Mouse (Mus musculus) right cerebral cortex, postnatal 10 days (tissue): ENCODE data around the gene Crk.
"Not testable (repeated sequence)": the region's sequence is repeated elsewhere in the genome, so short reads cannot be mapped to it uniquely, and the experiment has no call there.

Source experiments
- DNase-seq, 2 experiments: peaks; one replicate each; pipeline ENCODE4 v3.0.0; 2021; ENCODE audit warnings: low spot score in 2 of 2

The Crk gene

DNA sequence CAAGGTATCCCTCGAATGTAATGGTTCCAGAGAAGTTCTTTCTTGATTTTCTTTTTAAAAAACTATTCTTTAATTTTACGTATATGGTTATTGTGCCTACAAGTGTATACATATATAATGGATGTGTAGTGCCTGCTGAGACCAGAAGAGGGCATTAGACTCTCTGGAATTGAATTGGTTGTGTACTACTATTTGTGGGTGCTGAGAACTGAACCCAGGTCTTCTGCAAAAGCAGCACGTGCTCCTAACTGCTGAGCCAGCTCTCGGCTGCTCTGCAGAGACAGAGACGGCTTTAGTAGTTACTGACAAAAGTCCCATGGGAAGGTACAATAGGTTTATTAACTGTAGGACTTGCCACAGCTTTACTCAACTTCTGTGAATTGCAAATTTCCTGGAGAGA, 5.4 kb downstream of the Crk start:
- no peak for DNase-seq

GRCm38 (mm10) chr11:75684956-75685355, 5.9 kb downstream of the Crk start:
- no peak for DNase-seq

DNA sequence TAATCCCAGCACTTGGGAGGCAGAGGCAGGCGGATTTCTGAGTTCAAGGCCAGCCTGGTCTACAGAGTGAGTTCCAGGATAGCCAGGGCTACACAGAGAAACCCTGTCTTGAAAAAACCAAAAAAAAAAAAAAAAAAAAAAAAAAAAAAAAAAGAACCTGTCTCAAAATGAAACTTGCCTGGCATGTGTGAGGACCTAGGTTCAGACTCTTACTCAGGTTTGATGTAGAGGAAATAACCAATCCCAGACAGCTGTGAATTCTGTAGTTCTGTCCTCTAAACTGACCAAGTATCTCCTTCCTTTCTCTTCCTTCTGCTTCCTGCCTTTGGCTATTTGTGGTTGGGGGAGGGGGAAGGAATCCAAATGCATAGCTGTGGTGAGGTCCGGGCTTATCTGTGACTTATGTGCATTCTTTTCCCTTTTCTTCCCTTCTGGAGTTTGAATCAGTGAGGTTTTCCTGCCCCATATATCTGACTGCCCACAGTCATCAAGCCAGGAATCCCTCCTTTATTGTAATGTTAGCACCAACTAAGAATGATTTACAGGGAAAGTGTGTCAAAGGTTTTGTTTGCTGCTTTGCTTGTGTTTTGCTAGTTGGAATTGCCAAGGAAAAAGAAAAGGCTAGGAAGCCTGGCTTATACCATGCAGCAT, 8.4 kb downstream of the Crk start:
- DNase-seq, result no peak

- DNase-seq, result no peak
Observed at GRCm38 (mm10) chr11:75688132-75688531, 9.1 kb downstream of the Crk start.

GRCm38 (mm10) chr11:75689977-75690376, 10.9 kb downstream of the Crk start:
- DNase-seq, result no peak

DNA sequence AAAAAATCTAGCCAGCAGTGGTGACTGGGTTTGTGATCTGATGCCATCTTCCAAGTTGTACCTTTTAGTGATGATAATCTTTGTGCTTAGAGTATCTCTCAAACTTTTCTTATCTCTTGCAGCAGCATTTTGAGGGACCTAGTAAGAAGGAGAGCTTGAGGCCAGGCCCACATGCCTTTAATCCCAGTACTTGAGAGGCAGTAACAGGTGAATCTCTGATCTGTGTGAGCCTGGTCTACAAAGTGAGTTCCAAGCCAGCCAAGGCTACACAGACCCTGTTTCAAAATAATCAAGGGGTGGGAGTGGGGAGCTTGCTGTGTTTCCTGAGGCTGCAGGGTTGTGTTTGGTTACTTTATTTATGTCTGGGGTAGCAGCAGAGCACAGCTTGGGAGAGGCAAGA, 12.0 kb downstream of the Crk start:
- no peak for DNase-seq

DNA sequence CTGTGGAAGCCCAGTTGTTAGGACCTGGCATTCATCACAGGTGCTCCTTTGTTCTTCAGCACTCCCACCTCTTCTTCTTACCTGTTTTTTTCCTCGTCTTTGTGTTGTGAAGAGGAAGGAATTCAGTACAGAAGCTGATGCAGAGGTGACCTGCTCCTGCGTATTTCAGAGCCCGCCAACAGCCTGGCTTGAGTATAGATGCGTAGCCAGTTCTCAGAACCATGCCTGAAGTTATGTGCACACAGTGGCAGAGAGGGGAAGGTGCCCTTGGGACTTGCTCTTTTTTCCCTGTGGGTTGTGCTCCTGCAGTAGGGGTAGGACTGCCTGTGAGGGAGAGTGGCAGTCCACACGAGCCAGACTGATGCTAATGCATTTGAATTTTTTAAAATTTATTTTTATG, 14.5 kb downstream of the Crk start:
- DNase-seq, result no peak

- DNase-seq, result not testable (repeated sequence)
Observed at GRCm38 (mm10) chr11:75697464-75697863, 18.4 kb downstream of the Crk start.

DNA sequence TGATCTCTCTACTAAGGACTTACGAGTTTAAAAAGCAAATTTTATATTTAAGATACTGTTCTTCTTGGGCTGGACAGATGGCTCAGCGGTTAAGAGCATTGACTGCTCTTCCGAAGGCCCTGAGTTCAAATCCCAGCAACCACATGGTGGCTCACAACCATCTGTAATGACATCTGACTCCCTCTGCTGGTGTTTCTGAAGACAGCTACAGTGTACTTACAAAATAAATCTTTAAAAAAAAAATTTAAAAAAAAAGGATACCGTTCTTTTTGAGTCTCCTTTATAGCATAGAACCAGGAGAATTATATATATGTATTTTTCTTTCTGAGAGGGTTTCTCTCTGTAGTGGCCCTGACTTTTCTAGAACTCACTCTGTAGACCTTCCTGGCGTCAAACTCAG, 21.5 kb downstream of the Crk start:
- no peak for DNase-seq

DNA sequence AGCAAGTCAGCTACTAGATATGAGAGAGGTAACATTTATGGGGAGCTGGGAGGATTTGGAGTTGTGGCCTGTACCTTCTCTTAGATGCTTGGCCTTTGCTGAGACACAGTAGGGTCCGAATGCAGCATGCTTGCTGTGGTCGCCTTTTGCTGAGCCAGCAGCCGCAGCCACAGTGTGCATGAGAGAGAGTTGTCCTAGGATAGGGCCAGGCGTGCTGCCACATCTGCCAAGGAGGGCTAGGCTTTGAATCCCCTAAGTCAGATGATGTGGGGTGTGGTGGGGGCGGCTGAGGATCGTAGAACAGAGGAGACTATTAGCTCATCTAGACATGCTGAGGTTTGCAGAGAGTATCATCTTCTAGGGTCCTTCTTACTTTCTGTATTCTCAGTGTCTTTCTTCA, 23.7 kb downstream of the Crk start:
- DNase-seq, result no peak

DNA sequence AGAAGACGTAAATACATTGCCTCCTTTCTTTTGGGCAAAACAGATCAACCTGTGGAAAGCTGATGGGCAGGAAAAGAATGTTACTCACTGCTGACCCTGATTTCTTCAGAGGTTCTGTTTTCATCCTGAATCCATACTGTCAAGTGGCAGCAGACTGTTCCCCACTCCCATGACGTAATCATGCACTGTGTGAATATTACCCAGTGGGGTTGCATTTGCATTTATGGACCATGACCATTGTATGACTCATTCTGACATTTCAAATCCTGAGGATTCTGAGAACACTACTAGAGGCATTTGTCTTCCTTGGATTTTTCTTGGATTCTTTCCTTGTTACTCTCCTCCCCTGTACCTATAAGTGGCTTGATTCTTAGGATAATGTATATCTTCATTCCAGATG, 24.7 kb downstream of the Crk start:
- DNase-seq, result no peak

GRCm38 (mm10) chr11:75713949-75714348, 34.9 kb downstream of the Crk start:
- DNase-seq, result no peak

- no peak for DNase-seq
Observed at GRCm38 (mm10) chr11:75715556-75715955, 36.5 kb downstream of the Crk start.

DNA sequence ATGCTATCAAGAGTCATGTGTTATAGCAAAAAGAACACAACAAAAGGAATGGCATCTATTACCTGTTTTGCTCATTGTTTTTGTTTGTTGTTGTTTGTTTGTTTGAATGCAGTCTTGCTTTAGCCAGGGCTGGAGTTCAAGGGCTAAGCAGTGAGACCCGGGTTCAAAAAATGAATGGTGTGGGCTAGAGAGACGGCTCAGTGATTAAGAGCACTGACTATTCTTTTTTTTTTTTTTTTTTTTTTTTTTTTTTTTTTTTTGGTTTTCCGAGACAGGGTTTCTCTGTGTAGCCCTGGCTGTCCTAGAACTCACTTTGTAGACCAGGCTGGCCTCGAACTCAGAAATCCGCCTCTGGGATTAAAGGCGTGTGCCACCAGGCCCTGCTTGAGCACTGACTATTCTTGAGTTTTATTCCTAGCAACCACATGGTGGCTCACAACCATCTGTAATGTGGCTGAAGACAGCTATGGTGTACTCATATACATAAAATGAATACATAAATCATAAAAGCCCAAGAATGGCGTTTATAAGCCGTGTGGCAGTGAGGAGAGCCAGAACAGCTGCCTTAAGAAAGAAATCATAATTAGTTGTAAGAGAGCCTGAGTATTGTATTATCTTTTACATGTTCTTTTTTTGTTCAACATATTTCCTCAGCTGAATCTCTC, 37.7 kb downstream of the Crk start:
- DNase-seq, result peak in 1 of 2 experiments; percentile 39

GRCm38 (mm10) chr11:75722339-75722738, 43.3 kb downstream of the Crk start:
- no peak for DNase-seq

- DNase-seq, result no peak
Observed at GRCm38 (mm10) chr11:75727168-75727567, 48.1 kb downstream of the Crk start.

DNA sequence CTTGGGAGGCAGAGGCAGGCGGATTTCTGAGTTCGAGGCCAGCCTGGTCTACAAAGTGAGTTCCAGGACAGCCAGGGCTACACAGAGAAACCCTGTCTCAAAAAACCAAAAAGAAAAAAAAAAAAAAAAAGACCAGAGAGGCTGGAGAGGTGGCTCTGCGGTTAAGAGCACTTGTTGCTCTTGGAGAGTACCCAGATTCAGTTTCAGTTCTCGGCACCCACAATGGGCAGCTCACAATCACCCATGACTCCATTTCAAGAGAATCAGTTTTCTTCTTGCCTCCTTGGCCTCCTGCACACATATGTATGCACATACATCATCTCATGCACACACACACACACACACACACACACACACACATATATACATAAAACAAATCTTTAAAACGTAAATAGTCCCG, 48.6 kb downstream of the Crk start:
- not testable (repeated sequence) for DNase-seq

GRCm38 (mm10) chr11:75732434-75733226, 53.6 kb downstream of the Crk start, which contains the start of gene Ywhae:
Gene Ywhae (plus strand): TSS chr11:75732869.
- DNase-seq, result peak; percentile 95 to 96

DNA sequence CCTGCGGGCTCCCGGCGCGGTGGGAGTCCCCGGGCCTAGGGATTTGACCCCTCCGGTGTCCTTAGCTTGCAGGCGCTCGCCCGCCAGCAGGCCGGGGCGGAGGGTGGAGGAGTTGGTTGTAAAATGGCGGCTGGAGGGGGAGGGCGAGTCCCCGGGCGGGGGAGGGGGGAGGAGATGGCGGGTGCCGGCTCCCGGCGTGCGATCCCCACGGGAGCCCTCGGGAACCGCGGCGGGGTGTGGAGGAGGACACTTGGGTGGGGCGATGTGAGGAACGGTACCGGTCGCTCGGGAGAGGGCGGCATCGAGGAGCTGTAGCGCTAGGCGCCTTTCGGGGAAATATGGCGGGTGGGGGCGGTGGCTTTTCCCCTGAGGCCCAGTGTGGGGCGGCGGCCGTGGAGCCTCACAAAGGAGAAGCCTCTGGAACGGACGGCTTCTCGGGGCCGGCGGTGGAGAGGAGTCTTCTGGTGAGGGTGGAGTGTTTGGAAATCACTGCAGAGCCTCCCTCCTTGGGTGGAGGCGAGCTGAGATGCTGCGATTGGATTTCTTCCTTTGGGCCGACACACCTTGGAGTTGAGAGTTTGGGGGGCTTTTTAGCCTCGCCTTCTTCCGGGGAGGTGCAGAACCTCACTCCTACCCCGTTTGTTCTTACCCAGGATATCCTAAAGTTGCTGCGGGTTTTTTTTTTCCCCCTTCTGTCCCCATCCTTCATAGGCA, 54.3 kb downstream of the Crk start:
- peak; percentile 69 to 73 for DNase-seq

DNA sequence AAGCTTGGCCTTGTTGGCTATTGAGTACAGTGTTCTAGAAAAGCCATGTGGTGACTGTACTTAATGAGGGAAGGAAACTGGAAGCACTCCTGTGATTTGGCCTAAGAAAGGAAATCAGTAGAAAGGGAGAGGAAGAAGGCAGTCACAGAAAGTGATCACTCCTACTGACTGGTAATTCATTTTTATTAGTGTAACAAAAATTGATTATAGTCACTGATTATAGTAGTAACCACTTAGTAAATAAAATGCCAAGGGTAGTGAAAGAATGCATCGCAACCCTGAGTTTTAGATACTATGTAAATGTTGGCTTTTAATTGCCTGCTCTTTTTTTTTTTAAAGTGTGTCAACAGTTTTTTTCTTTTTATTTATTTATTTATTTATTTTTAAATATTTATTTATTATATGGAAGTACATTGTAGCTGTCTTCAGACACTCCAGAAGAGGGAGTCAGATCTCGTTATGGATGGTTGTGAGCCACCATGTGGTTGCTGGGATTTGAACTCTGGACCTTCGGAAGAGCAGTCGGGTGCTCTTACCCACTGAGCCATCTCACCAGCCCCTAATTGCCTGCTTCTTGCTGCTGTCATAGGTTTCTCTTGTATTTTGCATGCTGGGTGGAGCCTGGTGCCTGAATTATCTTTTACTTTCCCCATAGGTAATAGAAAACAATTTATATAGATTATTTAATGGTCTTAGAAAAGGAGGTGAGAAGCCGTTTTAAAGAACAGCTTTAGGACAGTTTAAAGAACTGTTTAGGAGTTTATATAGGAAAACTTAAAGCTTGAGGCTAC, 56.6 kb downstream of the Crk start:
- no peak for DNase-seq

GRCm38 (mm10) chr11:75736978-75737377, 57.9 kb downstream of the Crk start:
- DNase-seq, result no peak
